Mouse (Mus musculus): ENCODE data around the gene 1700080E11Rik.
"Not testable (repeated sequence)": the region's sequence is repeated elsewhere in the genome, so short reads cannot be mapped to it uniquely, and the experiment has no call there.

Gene 1700080E11Rik

GRCm38 (mm10) chr9:105144992-105145391 lies at the start of gene 1700080E11Rik:
Gene 1700080E11Rik (minus strand): TSS chr9:105145092.
- DNase-seq (ENCODE audit: low read depth), result no peak

GRCm38 (mm10) chr9:105186725-105187124 lies 41.8 kb upstream of the 1700080E11Rik start:
- no peak for DNase-seq (ENCODE audit: low read depth)

- DNase-seq (ENCODE audit: low read depth), result no peak
Measured at GRCm38 (mm10) chr9:105182392-105182791, 37.5 kb upstream of the 1700080E11Rik start.

GRCm38 (mm10) chr9:105139204-105139603 lies 5.7 kb downstream of the 1700080E11Rik start:
- no peak for DNase-seq (ENCODE audit: low read depth)

- DNase-seq (ENCODE audit: low read depth), result peak; percentile 36
Measured at GRCm38 (mm10) chr9:105136404-105136803, 8.5 kb downstream of the 1700080E11Rik start.

GRCm38 (mm10) chr9:105134536-105134935 lies 10.4 kb downstream of the 1700080E11Rik start:
- peak; percentile 63 for DNase-seq (ENCODE audit: low read depth)

- no peak for DNase-seq (ENCODE audit: low read depth)
Measured at GRCm38 (mm10) chr9:105132002-105132367, 12.9 kb downstream of the 1700080E11Rik start.

GRCm38 (mm10) chr9:105131253-105132001 lies 13.5 kb downstream of the 1700080E11Rik start, which contains the start of gene Nudt16:
Gene Nudt16 (minus strand): TSS chr9:105131824.
- peak; percentile 93 for DNase-seq (ENCODE audit: low read depth)

- peak; percentile 6 for DNase-seq (ENCODE audit: low read depth)
Measured at GRCm38 (mm10) chr9:105130331-105130730, 14.6 kb downstream of the 1700080E11Rik start.

GRCm38 (mm10) chr9:105125206-105125605 lies 19.7 kb downstream of the 1700080E11Rik start:
- not testable (repeated sequence) for DNase-seq (ENCODE audit: low read depth)

- no peak for DNase-seq (ENCODE audit: low read depth)
Measured at GRCm38 (mm10) chr9:105103893-105104292, 41.0 kb downstream of the 1700080E11Rik start.

GRCm38 (mm10) chr9:105101911-105102310 lies 43.0 kb downstream of the 1700080E11Rik start:
- DNase-seq (ENCODE audit: low read depth), result peak; percentile 11

GRCm38 (mm10) chr9:105100807-105101570 lies 43.9 kb downstream of the 1700080E11Rik start:
- peak; percentile 73 for DNase-seq (ENCODE audit: low read depth)

Data from naive thymus-derived CD4-positive, alpha-beta T cell, adult 2 months (primary cell).